Mouse (Mus musculus) v-Abl transformed pro-B cells (cell line): Measurements from ENCODE around the gene Rbm4b.
"Not testable (repeated sequence)": the region's sequence is repeated elsewhere in the genome, so short reads cannot be mapped to it uniquely, and the experiment has no call there.

Experiments used
- in situ Hi-C, 2 experiments: fragments of 400-800 bp; cut with MboI; formaldehyde crosslinking; loops; one replicate each; pipeline ENCODE4 v1.15.1; 2025; ENCODE audit not compliant: unreplicated experiment in 2 of 2

Gene Rbm4b

DNA sequence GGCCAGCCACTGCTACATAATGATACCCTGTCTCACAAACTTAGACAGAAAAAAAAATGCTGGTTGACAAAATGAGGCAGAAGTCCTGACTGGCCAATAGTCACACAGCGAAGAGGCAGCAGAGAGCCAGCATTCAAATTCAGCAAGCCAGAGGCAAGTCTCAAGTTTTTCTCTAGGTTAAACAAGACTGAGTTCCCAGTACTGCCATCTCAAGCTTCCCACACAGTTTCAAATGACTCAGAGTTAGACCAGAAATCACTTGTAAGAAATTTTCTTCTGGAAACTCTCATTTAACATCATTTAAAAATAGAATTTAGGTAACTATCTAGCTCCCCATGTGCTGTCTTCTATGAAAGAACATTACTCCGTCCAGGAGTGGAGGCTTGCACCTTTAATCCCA is 41.5 kb downstream of the Rbm4b start:
- in situ Hi-C loops = no loop called here

DNA sequence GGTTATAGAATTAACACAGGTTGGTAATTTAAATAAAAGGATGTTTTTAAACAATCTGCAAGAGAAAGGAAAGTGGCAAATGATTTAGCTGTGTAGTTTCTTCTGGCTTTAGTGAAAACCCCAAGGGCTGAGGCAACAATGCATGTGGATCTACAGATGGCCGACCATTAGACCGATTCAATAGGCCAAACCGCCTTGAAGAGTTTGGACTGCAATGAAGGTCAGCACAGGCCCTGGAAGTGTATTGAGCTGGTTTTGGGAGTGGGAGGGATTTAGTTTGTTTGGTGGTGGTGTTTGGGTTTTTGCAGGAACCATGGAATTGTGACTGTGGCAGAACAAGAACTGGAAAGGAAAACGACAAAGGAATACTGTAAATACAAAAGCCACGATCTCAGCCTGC is 42.8 kb downstream of the Rbm4b start:
- in situ Hi-C loops = no loop called here

DNA sequence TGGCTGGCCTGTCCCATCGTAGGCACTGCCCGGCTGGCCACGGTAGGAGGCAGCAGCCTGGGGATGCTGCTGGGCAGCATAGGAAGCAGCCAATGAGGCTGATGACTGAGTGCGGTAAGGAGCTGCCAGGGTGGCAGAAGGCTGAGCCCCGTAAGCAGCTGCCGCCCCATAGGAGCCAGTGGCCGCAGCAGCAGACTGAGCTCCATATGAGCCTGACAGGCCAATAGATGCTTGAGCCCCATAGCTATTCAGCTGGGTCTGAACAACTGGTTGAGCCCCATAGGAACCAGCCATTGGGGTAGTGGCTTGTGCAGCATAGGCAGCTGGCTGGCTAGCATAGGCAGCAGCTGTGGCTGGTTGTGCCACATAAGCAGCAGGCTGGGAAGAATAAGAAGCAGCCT is 46.4 kb downstream of the Rbm4b start:
- in situ Hi-C loops = no loop called here

DNA sequence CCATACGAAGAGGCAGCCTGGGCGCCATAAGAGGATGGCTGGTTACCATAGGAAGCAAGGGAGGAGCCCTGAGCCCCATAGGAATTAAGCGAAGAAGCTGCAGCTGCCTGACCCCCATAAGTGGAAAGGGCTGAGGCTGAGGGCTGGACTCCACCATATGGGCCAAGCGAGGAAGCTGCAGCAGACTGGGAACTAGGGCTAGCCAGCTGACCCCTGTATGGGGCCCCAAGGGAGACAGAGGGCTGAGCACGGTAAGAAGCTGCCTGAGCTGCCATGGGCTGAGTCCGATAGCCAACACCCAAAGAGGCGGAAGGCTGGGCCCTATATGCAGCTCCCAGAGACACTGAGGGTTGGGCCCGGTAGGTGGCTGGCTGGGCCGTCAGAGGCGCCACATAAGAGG is 47.0 kb downstream of the Rbm4b start:
- in situ Hi-C loops = no loop called here

DNA sequence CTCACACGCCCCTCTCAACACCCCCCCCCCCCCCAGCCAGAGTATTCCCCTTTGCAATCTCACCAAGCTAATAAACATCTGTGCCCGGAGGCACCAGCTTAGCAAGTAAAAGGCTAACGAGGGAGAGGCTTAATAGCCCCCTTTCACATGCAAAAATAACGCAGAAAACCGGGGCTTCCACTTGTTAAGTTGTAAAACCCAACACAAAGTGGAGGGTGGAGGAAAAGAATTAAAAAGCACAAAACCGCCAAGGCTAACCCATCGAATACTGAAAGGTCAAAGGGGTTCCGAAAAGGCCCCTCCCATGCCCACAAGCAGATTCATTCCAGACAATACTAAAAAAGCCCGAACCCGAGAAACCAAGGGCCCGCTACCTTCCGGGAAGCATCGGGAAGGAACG is 54.0 kb downstream of the Rbm4b start:
- in situ Hi-C loops = no loop called here

DNA sequence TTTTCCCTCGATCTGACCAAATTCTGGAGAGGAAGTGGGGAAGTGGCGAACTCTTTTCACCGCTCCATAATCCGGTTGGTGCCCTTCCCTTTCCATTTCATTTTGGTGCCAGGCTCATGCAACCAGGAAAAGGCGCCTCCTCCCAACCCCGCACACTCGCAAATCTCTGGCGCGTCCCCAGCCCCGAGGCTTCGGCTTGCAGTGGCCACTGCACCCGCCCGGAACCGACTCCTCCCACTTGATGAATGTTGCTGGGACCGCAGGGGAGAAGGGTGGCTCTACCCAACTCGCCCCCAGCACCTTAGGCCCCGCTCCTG is 54.4 kb downstream of the Rbm4b start:
- in situ Hi-C loops = no loop called here

DNA sequence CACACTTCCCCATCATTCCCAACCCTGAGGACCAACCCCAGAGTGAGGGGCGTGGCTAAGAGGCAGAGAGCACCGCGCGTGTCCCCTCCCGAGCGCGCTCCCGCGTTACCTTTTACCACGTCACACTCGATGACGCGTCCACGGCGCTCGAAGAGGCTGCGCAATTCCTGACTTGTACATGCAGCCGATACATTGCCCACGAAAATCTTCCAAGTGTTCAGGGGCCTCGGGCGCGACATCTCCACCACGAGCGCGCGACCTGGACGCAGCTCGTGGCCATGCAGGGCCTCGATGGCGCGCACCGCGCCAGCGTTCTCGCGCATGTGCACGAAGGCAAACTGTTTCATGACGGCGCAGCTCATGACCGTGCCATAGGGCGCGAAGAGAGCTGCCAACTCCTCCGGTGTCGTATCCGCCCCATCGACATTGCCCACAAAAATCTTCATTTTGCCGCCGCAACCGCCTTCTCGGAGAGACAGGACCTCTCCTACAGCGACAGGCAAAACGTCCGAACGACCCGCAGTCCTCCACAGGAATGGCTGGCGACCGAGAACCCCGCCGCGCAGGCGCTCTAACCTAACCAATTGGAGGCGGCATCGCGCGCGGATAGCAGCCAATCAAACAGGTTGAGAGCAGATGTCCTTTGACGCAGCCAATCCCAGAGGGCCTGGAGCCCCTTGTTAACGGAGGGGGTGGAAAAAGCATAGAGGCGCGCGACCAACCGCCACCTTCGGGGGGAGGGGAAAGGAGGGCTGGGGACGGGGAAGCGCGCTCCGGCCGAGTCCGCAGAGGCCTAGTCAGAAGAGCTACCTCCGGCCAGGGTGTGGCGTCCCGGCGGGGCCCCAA is 55.0 kb downstream of the Rbm4b start, which contains the start of the genes Gm21992 and Rbm14:
TSS of gene Gm21992 (minus strand) at position 550 of the 846 bp plus-strand sequence.
TSS of gene Rbm14 (minus strand) at position 572 of the 846 bp plus-strand sequence.
- in situ Hi-C loops = no loop called here

DNA sequence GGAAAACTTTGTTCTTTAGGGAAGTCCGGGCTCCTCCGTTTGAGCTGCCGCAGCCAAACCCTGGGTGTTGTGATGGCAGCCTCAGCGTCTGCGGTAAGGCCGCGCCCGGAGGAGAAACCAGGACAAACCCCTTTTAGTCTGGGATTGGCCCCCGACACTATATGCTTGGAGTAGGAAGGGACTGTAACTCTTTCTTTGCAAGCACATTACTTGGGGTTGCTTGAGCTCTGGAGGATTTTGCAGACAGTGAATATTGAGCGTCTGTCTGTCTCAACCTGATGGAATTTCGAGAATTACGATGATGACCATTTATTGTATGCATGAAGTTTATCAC is 55.6 kb downstream of the Rbm4b start:
- in situ Hi-C loops = no loop called here

DNA sequence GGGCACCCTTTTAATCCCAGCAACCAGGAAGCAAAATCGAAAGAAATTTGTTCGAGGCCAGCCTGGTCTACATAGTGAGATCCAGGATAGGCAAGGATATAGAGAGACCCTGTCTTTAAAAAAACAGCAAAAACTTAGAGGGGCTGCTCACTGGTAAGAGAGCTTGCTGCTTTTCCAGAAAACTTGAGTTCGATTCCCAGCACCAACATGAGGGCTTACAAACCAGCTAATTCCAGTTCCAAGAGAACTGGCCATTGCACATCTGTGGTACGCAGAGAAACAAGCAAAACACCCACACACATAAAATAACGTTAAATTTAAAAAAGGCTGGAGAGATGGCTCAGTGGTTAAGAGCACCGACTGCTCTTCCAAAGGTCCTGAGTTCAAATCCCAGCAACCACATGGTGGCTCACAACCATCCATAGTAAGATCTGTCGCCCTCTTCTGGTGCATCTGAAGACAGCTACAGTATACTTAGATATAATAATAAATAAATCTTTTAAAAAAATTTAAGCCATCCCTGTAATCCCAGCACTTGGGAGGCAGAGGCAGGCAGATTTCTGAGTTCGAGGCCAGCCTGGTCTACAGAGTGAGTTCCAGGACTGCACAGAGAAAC is 56.1 kb downstream of the Rbm4b start:
- in situ Hi-C loops = not testable (repeated sequence)

DNA sequence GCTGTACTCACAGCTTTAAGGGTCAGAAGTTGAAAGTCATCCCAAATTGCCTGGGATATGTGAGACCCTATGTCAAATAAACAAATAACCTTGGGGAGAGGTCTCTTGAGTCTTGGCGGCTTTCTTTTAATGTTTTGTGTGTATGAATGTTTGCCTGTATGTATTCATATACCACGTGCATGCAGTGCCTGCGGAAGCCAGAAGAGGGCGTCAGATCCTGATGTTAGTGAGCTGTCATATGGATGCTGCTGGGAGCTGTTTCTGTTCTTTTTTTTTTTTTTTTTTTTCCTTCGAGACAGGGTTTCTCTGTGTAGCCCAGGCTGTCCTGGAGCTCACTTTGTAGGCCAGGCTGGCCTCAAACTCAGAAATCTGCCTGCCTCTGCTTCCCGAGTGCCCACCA is 56.7 kb downstream of the Rbm4b start:
- in situ Hi-C loops = no loop called here
